Mouse (Mus musculus): ENCODE measurements at regions not wholly inside any gene's neighbourhood (a gene's known extent, or its start where the extent isn't known, plus 50 kb on each side); places are given as distances from the start of the nearest gene placed in this dataset.
A peak's percentile ranks its signal among the peaks of the same experiment; 100 is the strongest.

DNA sequence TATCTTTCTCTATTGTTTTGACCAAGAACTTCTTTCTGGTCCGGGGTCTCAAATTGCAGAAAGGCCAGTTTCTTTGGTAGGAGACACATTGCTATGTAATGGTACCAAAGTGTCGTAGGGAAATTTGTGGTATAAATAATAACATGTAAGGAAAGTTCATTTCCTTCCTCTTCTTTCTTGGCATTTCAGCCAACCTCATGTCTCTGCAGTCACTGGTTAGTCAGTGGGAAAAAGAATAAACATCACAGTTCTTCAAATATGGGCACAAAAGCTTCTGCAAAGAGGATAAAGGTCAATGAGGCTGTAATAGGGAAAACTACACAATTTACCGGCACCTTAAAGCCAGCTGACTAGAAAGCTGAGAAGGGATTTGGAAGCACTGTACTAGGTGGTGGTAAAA is 68.5 kb upstream of the Rgs1 start:
- DNase-seq (ENCODE audit: low spot score in 2 of 2): no peak

DNA sequence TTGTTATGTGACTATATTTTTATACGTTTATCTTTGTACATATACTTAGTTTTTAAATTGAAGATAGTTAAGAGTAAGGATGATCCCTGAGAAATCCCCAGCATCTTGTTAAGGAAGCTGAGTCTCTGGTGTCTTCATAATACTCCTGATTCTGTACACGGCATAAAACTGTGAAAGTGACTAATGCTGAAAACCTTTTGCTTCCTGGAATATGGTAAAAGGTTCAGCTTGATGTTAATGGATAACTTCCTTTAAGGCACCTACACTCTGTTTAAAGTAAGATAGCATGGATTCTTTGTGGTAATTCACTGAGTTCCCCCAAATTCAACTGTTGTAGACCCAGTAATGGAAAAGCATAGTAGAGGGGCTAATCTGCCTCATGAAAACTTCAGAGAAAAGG is 67.2 kb upstream of the Rgs1 start:
- DNase-seq (ENCODE audit: low spot score in 2 of 2): no peak

DNA sequence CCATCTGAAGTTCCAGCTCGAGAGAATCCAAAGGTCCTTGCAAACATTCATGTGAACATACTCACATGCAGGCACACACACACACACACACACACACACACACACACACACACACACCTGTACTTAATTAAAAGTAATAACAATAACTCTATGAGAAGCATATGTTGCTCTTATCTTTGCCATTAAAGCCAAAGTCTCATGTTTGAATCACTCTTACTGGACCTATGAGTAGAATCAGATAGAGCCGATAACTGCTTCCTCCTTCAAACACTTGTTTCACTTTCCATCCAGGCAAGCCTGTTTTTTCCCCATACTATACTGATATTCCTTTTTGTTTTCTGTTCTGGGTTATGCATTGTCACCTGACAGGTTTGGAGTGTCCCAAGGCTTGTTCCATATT is 65.3 kb upstream of the Rgs1 start:
- no peak for DNase-seq (ENCODE audit: low spot score in 2 of 2)

DNA sequence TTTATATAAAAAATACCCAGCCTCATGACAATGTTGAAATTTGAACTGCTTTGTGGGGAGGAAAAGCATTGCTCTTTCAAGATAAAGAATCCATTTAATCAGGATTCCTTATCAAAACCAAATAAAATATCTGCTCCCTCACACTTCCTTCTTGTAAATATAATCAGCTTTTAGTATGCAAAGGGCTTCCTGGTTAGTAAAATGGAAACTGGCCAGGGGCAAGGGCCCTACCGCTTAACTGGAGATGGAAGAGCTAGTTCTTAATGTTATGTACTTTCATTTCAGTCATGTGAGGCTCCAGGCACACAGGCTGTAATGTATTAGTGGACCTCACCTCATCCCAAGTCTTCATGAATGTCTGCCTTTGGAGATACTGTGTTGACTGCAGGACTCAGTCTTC is 64.3 kb upstream of the Rgs1 start:
- DNase-seq (ENCODE audit: low spot score in 2 of 2): no peak

DNA sequence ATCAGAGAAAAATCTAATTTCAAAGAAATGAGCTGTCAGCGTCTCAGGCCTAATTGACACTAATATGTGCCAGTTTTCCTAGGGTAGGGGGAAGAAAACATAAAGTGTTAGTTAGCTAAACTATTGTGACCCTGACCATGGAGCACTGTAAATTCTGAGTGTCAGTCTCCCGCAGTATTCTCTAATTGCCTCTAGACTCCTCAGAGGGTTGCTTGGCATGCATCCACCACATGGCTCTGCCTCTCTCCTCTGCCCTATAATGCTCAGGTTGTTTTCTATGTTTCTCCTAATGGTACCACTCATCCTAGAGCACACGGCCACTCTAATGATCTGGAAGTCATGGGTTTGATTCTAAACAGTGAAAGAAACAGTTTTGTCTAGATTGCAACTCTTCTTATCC is 60.9 kb upstream of the Rgs1 start:
- no peak for DNase-seq (ENCODE audit: low spot score in 2 of 2)

DNA sequence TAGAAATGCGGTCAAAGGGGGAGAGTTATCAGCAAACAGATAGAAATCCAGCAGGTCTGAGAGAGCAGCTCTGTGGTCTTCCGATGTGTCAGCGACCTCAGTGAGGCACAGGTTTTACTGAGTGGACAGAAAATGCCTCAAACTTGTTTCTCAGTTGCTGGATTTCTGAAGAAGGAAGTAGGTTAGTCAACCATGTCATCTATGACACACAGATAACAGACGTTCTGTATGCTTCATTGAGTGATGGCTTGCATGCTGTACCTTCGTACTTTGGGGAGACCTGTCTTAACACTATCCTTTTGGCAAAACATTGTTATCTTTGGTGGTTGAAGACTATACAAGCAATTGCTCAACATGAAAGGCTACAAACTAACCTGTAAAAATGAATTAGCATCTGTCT is 59.3 kb upstream of the Rgs1 start:
- no peak for DNase-seq (ENCODE audit: low spot score in 2 of 2)

DNA sequence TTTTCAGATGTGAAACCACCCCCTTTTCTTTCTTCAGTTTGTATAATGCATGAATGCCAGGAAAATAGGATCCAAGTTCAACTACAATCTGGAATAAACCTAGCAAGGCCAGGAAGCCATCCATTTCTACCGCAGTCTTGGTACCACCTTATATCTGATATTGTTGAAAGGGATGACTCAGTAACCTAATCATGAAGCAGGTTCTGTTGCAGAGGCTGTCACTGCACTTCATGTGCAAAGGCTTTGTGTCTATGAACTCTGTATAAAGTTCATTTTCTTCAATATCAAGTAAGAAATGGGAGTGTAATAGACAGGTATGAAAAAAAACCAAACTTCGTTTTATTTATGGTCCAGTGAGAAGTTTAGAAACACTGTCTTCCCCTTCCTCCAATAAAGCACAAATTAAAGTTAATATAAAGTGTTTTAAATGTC is 58.8 kb upstream of the Rgs1 start:
- DNase-seq (ENCODE audit: low spot score in 2 of 2): no peak

DNA sequence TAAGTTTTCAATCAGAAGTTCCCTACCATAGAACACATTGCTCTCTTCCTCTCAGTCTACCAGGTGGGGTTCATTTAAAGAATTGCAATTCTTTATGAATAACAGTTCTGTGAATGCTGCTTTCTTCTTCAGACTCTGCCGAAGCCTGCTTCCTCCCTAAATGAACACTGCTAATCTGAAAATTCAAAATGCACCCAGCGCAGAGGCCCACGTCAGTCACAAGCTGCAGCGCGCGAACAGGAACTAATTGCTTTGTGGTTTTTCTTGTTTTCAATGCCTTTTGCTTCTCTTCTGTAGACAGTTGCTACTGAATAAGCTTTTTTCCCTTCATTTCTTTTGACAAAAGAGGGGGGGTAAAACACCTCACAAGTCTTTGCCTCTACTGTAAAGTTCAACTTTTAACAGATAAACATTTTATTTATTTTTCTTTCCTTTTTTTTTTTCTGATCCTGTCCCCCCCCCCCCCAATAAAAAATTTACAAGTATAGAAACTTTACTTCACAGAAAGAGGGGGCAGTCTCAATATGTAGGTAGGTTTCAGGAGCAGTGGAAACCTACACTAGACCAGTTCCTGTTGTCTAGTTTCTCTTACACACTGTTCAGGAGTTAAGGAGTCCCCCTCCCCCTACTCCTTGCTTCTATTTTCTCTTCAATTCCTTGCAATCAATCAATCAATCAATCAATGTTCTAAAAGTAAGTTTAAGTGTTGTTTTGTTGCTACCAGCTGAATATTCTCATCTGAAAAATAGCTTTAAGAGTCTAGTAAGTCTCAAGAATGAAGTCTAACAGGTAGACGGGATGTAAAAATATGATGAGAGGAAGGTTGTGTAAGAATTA is 58.2 kb upstream of the Rgs1 start:
- peak in 1 of 2 experiments; percentile 52 for DNase-seq (ENCODE audit: low spot score in 2 of 2)

DNA sequence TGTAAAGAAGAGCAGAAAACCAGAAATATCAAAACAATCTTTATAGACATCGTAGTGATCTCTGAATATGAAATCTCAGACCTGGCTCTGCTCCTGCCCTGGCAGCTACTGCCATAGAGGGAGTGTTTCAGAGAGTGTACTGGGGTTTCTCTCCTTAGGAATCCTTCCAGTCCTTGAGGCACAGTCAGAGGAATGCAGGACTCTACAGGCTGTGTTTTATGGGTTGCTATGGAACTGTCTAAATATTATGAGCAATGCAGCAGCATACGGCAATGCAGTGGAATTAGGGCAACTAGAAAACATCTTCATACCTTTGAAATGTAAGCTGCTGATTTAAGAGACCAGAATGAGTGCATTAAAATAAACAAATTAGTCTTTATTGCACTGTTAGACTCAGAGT is 57.2 kb upstream of the Rgs1 start:
- DNase-seq (ENCODE audit: low spot score in 2 of 2): no peak

DNA sequence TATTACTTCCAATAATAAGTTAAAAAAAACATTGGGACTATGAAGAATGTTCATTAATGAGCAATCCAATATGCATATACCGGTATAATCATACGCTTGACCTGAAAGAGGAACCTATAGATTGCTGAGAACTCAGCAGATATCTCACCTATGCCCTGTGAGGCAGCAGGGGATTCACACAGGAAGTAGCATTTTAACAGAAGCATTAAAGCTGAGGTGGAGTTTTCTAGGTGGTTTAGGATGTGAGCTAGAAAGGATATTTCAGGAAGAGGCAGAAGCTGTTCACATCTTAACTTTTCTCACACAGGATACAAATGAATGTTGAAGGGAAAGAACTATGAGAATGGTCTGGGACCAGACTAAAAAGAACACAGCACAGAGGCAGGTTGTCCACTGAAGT is 51.6 kb upstream of the Rgs1 start:
- no peak for DNase-seq (ENCODE audit: low spot score in 2 of 2)

All from spleen, postnatal 4 days (tissue).